Mouse (Mus musculus) liver, postnatal 0 days (tissue): ENCODE results near the gene Arpp21. TPM values are rescaled to one million over a fixed set of nuclear protein-coding genes. Genes with fewer than 3 reads are reported as not detected.

Experiments used
- ATAC-seq: fragments of 200-750 bp; cut with Nextera tagmentation; 2 replicates; pipeline ENCODE4 v1.8.0; 2017; ENCODE audit warnings: mild to moderate bottlenecking, moderate library complexity
- DNase-seq: peaks from one replicate; pipeline ENCODE4 v3.0.0-alpha.2; 2016
- H3K27ac ChIP-seq: fragments of 300-500 bp; sonication (generic); 2 replicates; pipeline ENCODE4 v1.5.1; 2014; ENCODE audit warnings: antibody characterized with exemption, moderate library complexity, mild to moderate bottlenecking, low read depth
- H3K27me3 ChIP-seq: fragments of 300-500 bp; sonication (generic); 2 replicates; pipeline ENCODE4 v1.6.1; 2014; ENCODE audit warnings: low read length, control low read depth, mixed read lengths; ENCODE audit not compliant: insufficient read depth
- H3K36me3 ChIP-seq: fragments of 300-500 bp; sonication (generic); replicated peaks from 2 replicates; pipeline ENCODE4 v1.6.1; 2014; ENCODE audit warnings: mild to moderate bottlenecking, control low read depth, low read length, moderate library complexity, mixed read lengths; ENCODE audit not compliant: insufficient read depth
- H3K4me1 ChIP-seq: fragments of 300-500 bp; sonication (generic); 2 replicates; pipeline ENCODE4 v1.6.1; 2014; ENCODE audit warnings: antibody characterized with exemption, mild to moderate bottlenecking, control low read depth; ENCODE audit not compliant: insufficient read depth
- H3K4me2 ChIP-seq: fragments of 300-500 bp; sonication (generic); 2 replicates; pipeline ENCODE4 v1.6.1; 2014; ENCODE audit warnings: low read depth, mild to moderate bottlenecking, low read length, moderate library complexity, mixed read lengths
- H3K4me3 ChIP-seq: fragments of 300-500 bp; sonication (generic); 2 replicates; pipeline ENCODE4 v1.5.1; 2014; ENCODE audit warnings: low read depth, low read length
- H3K9ac ChIP-seq: fragments of 300-500 bp; sonication (generic); replicated peaks from 2 replicates; pipeline ENCODE4 v1.6.1; 2014; ENCODE audit warnings: mild to moderate bottlenecking, moderate library complexity
- H3K9me3 ChIP-seq: fragments of 300-500 bp; sonication (generic); 2 replicates; pipeline ENCODE4 v1.6.1; 2016; ENCODE audit warnings: mild to moderate bottlenecking, control low read depth, low read length, mixed read lengths
- CTCF ChIP-seq: sonication (generic); IDR thresholded peaks from 2 replicates; pipeline ENCODE4 v1.5.1; 2016; ENCODE audit warnings: antibody characterized with exemption, low read depth
- EP300 ChIP-seq: IDR thresholded peaks from 2 replicates; pipeline ENCODE4 v1.6.1; 2016; ENCODE audit warnings: antibody characterized with exemption, low read depth, mild to moderate bottlenecking
- WGBS: fragments of 180-500 bp; shearing (Covaris S2); extraction: QIAGEN DNeasy Blood & Tissue Kit; methylation state at CpG from one replicate; pipeline ENCODE4 v1.1.7; 2014; ENCODE audit not compliant: insufficient replicate concordance; 5-methylcytosine and 5-hydroxymethylcytosine counted together
- polyA plus RNA-seq: library from polyadenylated mRNA; unstranded; fragments of >200 nt; fragmentation: Nextera tagmentation; extraction: Ambion mirVana; gene quantifications from 2 replicates; pipeline ENCODE4 v1.2.1, GENCODE M21; 2015

Arpp21 gene
- polyA plus RNA-seq, 1 experiment from 2014 or later, result 0.74 TPM

DNA sequence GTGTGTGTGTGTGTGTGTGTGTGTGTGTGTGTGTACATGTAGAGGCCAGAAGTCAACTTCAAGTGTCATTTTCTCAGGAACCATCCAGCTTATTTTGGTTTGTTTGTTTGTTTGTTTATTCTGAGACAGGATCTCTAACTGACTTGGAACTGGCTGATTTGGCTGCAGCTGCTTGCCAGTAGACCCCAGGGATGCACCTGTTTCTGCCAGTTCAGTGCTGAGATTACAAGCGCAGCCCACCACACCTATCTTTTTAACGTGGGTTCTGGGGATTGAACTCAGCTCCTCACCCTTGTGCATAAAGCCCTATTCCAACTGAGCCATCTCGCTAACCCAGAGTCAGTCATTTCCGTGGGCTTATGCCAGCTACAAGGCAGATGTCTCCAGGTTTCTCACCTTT, 111.6 kb downstream of the Arpp21 start:
- no peak overlapping the region for H3K4me2 ChIP-seq
- no peaks in the 10 kb centered on the region for H3K4me1 ChIP-seq
- H3K27me3 ChIP-seq, result 0 out of 2 replicates have a peak, but pooled peaks cover 3% of the 10 kb centered on the region
- 62% methylated on average over 4 of the region's 4 CpGs for WGBS
- ATAC-seq, result no peak
- no peaks in the 10 kb centered on the region for H3K36me3 ChIP-seq
- H3K9ac ChIP-seq, result no peak overlapping the region
- no peak overlapping the region for H3K4me3 ChIP-seq
- no peaks in the 10 kb centered on the region for H3K9me3 ChIP-seq
- DNase-seq, result no peak
- TF ChIP-seq EP300 (no peak), CTCF (no peak)
- no peak overlapping the region for H3K27ac ChIP-seq

GRCm38 (mm10) chr9:112123421-112123828, 112.3 kb downstream of the Arpp21 start:
- DNase-seq, result no peak
- Histone ChIP-seq H3K27ac (no peak overlapping the region), H3K4me3 (no peak overlapping the region), H3K36me3 (no peaks in the 10 kb centered on the region), H3K4me1 (no peaks in the 10 kb centered on the region), H3K9ac (no peak overlapping the region), H3K27me3 (peaks cover 7% of the 10 kb centered on the region), H3K9me3 (no peaks in the 10 kb centered on the region), H3K4me2 (no peak overlapping the region)
- WGBS, result 84% methylated on average over 6 of the region's 6 CpGs
- no peak for ATAC-seq
- no peak for TF ChIP-seq EP300
- no peak for TF ChIP-seq CTCF

DNA sequence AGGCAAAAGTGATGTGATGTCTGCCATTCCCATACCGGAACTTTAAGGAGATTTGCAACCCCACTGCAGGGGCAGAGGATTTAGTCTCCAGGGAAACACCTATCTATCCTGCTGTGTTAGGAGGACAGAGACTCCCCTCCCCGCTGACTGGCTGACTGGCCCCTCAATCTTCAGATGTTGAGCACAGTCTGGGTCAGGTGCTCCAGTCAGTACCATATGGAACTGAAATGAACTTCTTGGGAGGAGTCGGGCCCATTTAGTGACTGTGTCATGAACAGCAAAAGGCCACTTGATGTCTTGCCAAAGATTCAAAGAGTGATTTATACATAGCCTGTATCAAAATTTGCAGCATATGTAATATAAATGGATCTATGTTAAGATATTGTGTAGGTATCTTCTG, 116.2 kb downstream of the Arpp21 start:
- TF ChIP-seq CTCF (no peak), EP300 (no peak)
- Histone ChIP-seq H3K4me1 (no peaks in the 10 kb centered on the region), H3K27ac (no peak overlapping the region), H3K27me3 (peaks cover 11% of the 10 kb centered on the region), H3K9me3 (no peaks in the 10 kb centered on the region), H3K4me3 (no peak overlapping the region), H3K4me2 (no peak overlapping the region), H3K36me3 (no peaks in the 10 kb centered on the region), H3K9ac (no peak overlapping the region)
- 50% methylated on average over 3 of the region's 3 CpGs for WGBS
- DNase-seq, result no peak
- no peak for ATAC-seq

DNA sequence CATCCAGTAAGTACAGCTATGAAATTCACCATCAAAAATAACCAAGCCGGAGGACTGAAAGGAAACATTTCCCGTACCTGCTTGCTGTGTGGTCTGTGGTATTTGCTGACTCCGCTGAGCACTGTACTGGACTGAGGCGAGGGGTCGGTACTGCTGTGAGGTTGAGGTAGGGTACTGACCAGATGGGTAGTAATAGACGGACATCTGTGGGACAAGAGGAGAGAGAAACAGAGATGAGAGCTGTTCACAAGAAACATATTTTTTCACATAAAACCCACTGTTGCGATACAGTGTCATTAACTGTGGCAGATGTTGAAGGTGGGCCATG, 116.7 kb downstream of the Arpp21 start:
- no peak overlapping the region for H3K9ac ChIP-seq
- no peaks in the 10 kb centered on the region for H3K9me3 ChIP-seq
- ATAC-seq, result no peak
- H3K4me3 ChIP-seq, result no peak overlapping the region
- no peak overlapping the region for H3K4me2 ChIP-seq
- no peak for TF ChIP-seq CTCF
- TF ChIP-seq EP300, result no peak
- no peak for DNase-seq
- no peaks in the 10 kb centered on the region for H3K36me3 ChIP-seq
- H3K27ac ChIP-seq, result no peak overlapping the region
- H3K4me1 ChIP-seq, result no peaks in the 10 kb centered on the region
- WGBS, result 15% methylated on average over 7 of the region's 7 CpGs
- H3K27me3 ChIP-seq, result peaks cover 11% of the 10 kb centered on the region

GRCm38 (mm10) chr9:112118411-112119105, 117.2 kb downstream of the Arpp21 start:
- H3K4me3 ChIP-seq, result no peak overlapping the region
- H3K9me3 ChIP-seq, result no peaks in the 10 kb centered on the region
- H3K27me3 ChIP-seq, result peaks cover 11% of the 10 kb centered on the region
- H3K9ac ChIP-seq, result no peak overlapping the region
- no peak for DNase-seq
- 19% methylated on average over 22 of the region's 22 CpGs for WGBS
- no peak overlapping the region for H3K27ac ChIP-seq
- no peak for ATAC-seq
- H3K4me1 ChIP-seq, result no peaks in the 10 kb centered on the region
- no peak for TF ChIP-seq EP300
- no peak for TF ChIP-seq CTCF
- H3K4me2 ChIP-seq, result no peak overlapping the region
- H3K36me3 ChIP-seq, result no peaks in the 10 kb centered on the region

DNA sequence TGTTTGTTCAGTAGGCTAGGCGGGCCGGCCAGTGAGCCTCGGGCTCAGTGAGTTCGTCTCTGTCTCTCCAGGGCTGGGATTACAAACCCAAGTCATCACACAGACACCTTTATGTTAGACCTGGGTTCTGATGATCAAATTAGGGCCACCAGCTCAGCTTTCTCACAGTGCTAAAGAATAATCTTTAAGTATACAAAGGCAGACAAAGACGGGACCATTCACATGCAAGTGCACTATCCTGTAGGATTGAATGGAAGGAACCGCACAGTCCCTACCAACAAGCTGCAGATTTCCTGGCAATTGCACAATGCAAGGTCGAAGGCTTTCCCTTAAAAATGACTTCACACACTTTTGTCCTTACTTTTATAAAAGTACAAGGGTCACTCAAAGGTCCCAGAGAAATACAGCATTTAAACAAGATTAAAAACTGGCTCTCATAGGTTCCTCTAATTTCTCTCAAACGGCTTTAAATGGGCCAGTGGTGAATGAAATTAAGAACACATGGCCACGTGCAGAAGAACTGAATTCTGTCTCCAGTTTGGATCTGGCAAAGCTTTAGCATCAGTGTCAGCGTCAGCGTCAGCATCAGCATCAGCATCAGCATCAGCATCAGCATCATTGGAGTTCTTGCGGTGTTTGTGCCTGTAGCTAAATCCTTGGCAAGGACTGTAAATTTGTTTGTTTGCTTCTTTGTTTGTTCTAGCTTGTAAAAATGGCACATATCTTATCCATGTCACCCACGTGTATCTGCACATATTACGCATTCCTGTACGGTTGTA, 117.9 kb downstream of the Arpp21 start:
- no peak overlapping the region for H3K4me3 ChIP-seq
- 43% methylated on average over 15 of the region's 15 CpGs for WGBS
- H3K27ac ChIP-seq, result no peak overlapping the region
- H3K9ac ChIP-seq, result no peak overlapping the region
- H3K9me3 ChIP-seq, result no peaks in the 10 kb centered on the region
- no peak overlapping the region for H3K4me2 ChIP-seq
- no peaks in the 10 kb centered on the region for H3K4me1 ChIP-seq
- ATAC-seq (no peak), DNase-seq (no peak)
- TF ChIP-seq CTCF, result no peak
- TF ChIP-seq EP300, result no peak
- peaks cover 11% of the 10 kb centered on the region for H3K27me3 ChIP-seq
- no peaks in the 10 kb centered on the region for H3K36me3 ChIP-seq
